Mouse (Mus musculus): ENCODE measurements at regions not wholly inside any gene's neighbourhood (a gene's known extent, or its start where the extent isn't known, plus 50 kb on each side); places are given as distances from the start of the nearest gene placed in this dataset.
A peak's percentile ranks its signal among the peaks of the same experiment; 100 is the strongest.

DNA sequence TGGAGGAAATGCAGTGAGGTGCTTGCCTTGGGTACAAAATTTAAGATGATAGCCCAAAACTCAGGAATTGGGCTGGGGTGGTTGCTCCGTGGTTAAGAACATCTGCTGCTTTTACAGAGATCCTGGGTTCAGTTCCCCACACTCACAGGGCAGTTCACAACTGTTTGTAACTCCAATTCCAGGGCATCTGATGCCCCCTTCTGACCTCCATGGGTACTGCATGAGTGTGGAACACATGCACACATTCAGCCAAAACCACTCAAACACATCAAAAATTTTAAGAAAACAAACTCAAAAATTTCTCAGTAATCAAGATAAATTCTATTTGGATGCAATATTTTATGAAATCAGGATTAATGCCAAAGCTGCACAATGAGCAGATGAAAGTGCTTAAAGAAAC, 157.8 kb upstream of the H2al1a start:
- 77% methylated on average over 1 of the region's 1 CpGs for WGBS
- peak in 1 of 2 experiments; percentile 3 for DNase-seq (ENCODE audit: low read depth in 1 of 2, low spot score in 2 of 2)
- no peak for TF ChIP-seq CTCF (IDR thresholded peaks at IDR 0.05; ENCODE audit: extremely low read depth, insufficient read depth, insufficient read length, insufficient replicate concordance)
- no peak for TF ChIP-seq POLR2A (IDR thresholded peaks at IDR 0.05; ENCODE audit: low read depth, low read length)
- Histone ChIP-seq H3K27ac (ENCODE audit: insufficient read depth, low read length) (no peak overlapping the region), H3K36me3 (ENCODE audit: control insufficient read depth, insufficient read depth, low read length) (no peaks in the 10 kb centered on the region), H3K27me3 (ENCODE audit: control insufficient read depth, insufficient read depth, low read length) (no peaks in the 10 kb centered on the region), H3K4me1 (ENCODE audit: control insufficient read depth, insufficient read depth, insufficient read length) (no peaks in the 10 kb centered on the region), H3K4me3 (ENCODE audit: extremely low read depth, insufficient read depth, insufficient read length) (no peak overlapping the region)

DNA sequence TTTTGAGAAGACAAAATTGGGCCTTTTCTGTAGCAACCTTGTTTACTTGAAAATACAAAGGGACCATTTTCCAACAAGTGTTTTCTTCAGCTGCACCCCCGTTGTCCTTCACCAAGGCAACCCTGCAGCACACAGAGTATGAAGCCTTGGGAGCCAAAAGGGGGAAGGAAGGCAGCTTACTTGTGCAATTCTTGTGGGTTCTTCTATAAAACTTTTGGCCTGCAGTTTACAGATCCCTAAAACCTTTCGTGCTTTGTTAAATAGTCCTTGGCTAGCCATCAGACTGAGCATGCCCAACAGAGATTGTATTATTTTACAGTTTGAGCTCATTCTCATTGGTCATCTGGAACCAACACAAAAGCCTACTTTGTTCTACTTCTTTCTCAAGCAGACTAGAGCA, 140.6 kb upstream of the H2al1a start:
- Histone ChIP-seq H3K27ac (ENCODE audit: insufficient read depth, low read length) (no peak overlapping the region), H3K4me1 (ENCODE audit: control insufficient read depth, insufficient read depth, insufficient read length) (no peaks in the 10 kb centered on the region), H3K4me3 (ENCODE audit: extremely low read depth, insufficient read depth, insufficient read length) (no peak overlapping the region), H3K36me3 (ENCODE audit: control insufficient read depth, insufficient read depth, low read length) (no peaks in the 10 kb centered on the region), H3K27me3 (ENCODE audit: control insufficient read depth, insufficient read depth, low read length) (no peaks in the 10 kb centered on the region)
- DNase-seq (ENCODE audit: low read depth in 1 of 2, low spot score in 2 of 2) = no peak
- WGBS = 39% methylated on average over 2 of the region's 2 CpGs
- TF ChIP-seq CTCF (IDR thresholded peaks at IDR 0.05; ENCODE audit: extremely low read depth, insufficient read depth, insufficient read length, insufficient replicate concordance) (no peak), POLR2A (IDR thresholded peaks at IDR 0.05; ENCODE audit: low read depth, low read length) (no peak)

DNA sequence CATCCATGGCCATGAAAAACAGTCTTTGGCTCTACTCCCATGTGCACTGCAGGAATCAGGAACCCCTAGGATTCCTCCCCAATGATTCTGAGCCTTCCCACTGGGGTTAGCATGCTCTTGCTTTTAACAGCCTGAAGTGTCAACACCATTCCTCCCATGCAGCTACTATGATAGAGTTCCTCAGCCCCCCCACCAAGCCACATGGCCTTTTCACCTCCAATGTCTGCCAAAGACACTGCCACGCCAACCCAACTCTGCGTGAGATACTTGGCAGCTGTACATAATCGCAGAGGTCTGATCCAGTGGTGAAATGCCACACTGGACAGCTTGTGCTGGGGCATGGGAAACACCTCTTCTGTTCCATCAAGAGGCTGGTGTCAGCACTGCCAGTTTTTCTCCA, 128.6 kb upstream of the H2al1a start:
- no peak for TF ChIP-seq CTCF (IDR thresholded peaks at IDR 0.05; ENCODE audit: extremely low read depth, insufficient read depth, insufficient read length, insufficient replicate concordance)
- no peak for TF ChIP-seq POLR2A (IDR thresholded peaks at IDR 0.05; ENCODE audit: low read depth, low read length)
- 87% methylated on average over 3 of the region's 3 CpGs for WGBS
- DNase-seq (ENCODE audit: low read depth in 1 of 2, low spot score in 2 of 2) = no peak
- Histone ChIP-seq H3K4me1 (ENCODE audit: control insufficient read depth, insufficient read depth, insufficient read length) (no peaks in the 10 kb centered on the region), H3K27me3 (ENCODE audit: control insufficient read depth, insufficient read depth, low read length) (no peaks in the 10 kb centered on the region), H3K27ac (ENCODE audit: insufficient read depth, low read length) (no peak overlapping the region), H3K36me3 (ENCODE audit: control insufficient read depth, insufficient read depth, low read length) (no peaks in the 10 kb centered on the region), H3K4me3 (ENCODE audit: extremely low read depth, insufficient read depth, insufficient read length) (no peak overlapping the region)

DNA sequence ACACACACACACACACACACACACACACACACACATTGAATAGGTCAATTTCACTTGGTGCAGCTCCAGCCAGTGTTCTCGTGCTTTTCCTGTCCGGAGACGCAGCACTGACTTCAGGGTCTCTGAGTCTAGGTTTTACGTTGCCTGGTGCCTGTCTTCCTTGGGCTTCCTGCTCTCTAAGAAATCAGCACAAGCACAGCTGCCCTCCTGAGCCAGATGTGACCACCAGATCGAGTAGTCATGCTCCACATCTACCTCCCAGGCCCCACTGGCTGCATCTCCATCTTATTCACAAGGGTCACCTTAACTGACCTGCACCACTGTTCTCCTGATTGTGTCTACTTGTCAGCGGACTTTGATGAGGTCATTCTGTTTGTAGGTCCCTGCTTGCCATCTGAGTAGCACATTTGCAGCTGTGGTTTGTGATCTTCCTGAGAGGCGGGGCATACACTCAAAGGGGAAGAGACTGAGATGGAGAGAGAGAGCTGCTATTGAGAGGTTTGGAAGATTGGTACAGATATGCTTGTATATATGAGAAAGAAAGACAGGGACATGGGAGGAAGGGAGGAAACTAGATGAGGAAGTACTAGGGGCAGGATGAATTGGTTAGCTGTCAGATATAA, 118.8 kb upstream of the H2al1a start:
- TF ChIP-seq POLR2A (IDR thresholded peaks at IDR 0.05; ENCODE audit: low read depth, low read length) (no peak), CTCF (IDR thresholded peaks at IDR 0.05; ENCODE audit: extremely low read depth, insufficient read depth, insufficient read length, insufficient replicate concordance) (no peak)
- Histone ChIP-seq H3K27me3 (ENCODE audit: control insufficient read depth, insufficient read depth, low read length) (no peaks in the 10 kb centered on the region), H3K36me3 (ENCODE audit: control insufficient read depth, insufficient read depth, low read length) (no peaks in the 10 kb centered on the region), H3K4me3 (ENCODE audit: extremely low read depth, insufficient read depth, insufficient read length) (no peak overlapping the region), H3K27ac (ENCODE audit: insufficient read depth, low read length) (no peak overlapping the region), H3K4me1 (ENCODE audit: control insufficient read depth, insufficient read depth, insufficient read length) (no peaks in the 10 kb centered on the region; the same call in 1 of the 2 replicates)
- WGBS = 39% methylated on average over 7 of the region's 7 CpGs
- no peak for DNase-seq (ENCODE audit: low read depth in 1 of 2, low spot score in 2 of 2)

DNA sequence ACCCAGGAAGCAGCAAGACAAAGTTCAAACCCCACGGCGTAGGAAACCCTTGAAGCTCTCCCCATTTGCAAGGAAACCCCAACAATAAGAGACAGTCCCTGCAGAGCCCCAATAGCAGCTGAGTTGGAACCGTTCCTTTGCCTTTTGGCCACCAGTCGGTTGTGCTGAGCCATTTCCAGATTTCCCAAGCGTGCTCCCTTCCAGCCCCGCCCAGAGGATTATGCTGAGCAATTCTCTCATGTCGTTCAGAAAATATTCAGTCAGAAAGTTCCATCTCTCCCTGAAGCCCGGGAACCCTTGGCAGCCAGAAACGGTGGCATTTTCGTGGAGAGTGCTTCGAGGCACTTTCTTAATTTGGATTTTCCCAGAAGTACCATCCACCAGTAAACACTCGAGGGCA, 117.2 kb upstream of the H2al1a start:
- no peaks in the 10 kb centered on the region; the same call in 1 of the 2 replicates for H3K4me1 ChIP-seq (ENCODE audit: control insufficient read depth, insufficient read depth, insufficient read length)
- WGBS = 74% methylated on average over 12 of the region's 12 CpGs
- H3K27me3 ChIP-seq (ENCODE audit: control insufficient read depth, insufficient read depth, low read length) = no peaks in the 10 kb centered on the region
- no peak overlapping the region for H3K4me3 ChIP-seq (ENCODE audit: extremely low read depth, insufficient read depth, insufficient read length)
- no peak for DNase-seq (ENCODE audit: low read depth in 1 of 2, low spot score in 2 of 2)
- H3K36me3 ChIP-seq (ENCODE audit: control insufficient read depth, insufficient read depth, low read length) = no peaks in the 10 kb centered on the region
- no peak overlapping the region for H3K27ac ChIP-seq (ENCODE audit: insufficient read depth, low read length)
- TF ChIP-seq POLR2A (IDR thresholded peaks at IDR 0.05; ENCODE audit: low read depth, low read length) = no peak
- no peak for TF ChIP-seq CTCF (IDR thresholded peaks at IDR 0.05; ENCODE audit: extremely low read depth, insufficient read depth, insufficient read length, insufficient replicate concordance)

DNA sequence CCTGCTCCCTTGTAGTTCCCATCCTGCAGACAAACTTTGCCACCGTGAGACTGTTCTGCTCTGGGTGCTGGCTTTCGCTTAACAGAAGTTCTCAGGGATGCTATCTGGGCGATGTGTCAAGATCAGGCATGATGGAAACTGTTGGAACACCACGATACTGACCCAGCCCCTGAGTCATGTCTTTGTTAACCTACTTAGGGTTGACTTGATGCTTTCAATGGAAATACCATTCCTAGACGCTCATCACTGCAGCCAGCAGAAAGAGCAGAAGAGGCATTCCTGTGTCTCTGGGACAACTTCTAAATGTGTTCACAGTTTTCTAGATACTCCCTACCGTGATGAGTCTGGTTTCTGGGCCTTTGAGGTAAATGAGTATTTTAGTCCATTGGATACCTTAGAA, 108.2 kb upstream of the H2al1a start:
- H3K36me3 ChIP-seq (ENCODE audit: control insufficient read depth, insufficient read depth, low read length) = no peaks in the 10 kb centered on the region
- no peaks in the 10 kb centered on the region for H3K27me3 ChIP-seq (ENCODE audit: control insufficient read depth, insufficient read depth, low read length)
- TF ChIP-seq POLR2A (IDR thresholded peaks at IDR 0.05; ENCODE audit: low read depth, low read length) (no peak), CTCF (IDR thresholded peaks at IDR 0.05; ENCODE audit: extremely low read depth, insufficient read depth, insufficient read length, insufficient replicate concordance) (no peak)
- WGBS = 86% methylated on average over 6 of the region's 6 CpGs
- H3K27ac ChIP-seq (ENCODE audit: insufficient read depth, low read length) = no peak overlapping the region
- H3K4me1 ChIP-seq (ENCODE audit: control insufficient read depth, insufficient read depth, insufficient read length) = no peaks in the 10 kb centered on the region
- no peak overlapping the region for H3K4me3 ChIP-seq (ENCODE audit: extremely low read depth, insufficient read depth, insufficient read length)
- DNase-seq (ENCODE audit: low read depth in 1 of 2, low spot score in 2 of 2) = no peak

DNA sequence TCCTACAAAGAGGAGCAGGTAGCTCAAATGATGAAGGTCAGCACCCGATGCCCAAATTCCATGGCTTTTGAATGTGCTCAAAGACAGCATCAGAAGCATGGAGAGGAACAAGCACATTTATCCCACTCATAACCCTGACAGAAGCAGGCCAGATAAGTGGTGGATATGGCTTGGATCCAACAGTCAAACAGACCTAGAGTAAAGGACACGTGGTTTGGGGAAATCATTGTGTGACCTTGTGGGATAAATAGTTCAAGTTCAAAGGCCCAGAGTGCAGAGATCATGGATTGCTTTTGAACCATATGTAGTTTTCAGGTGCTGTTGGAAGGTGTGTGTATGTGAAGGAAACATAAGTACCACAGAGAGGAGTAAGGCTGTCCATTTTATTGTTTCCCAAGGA, 94.9 kb upstream of the H2al1a start:
- no peak overlapping the region for H3K4me3 ChIP-seq (ENCODE audit: extremely low read depth, insufficient read depth, insufficient read length)
- H3K27ac ChIP-seq (ENCODE audit: insufficient read depth, low read length) = no peak overlapping the region
- H3K27me3 ChIP-seq (ENCODE audit: control insufficient read depth, insufficient read depth, low read length) = no peaks in the 10 kb centered on the region
- DNase-seq (ENCODE audit: low read depth in 1 of 2, low spot score in 2 of 2) = no peak
- H3K4me1 ChIP-seq (ENCODE audit: control insufficient read depth, insufficient read depth, insufficient read length) = no peaks in the 10 kb centered on the region
- no peaks in the 10 kb centered on the region for H3K36me3 ChIP-seq (ENCODE audit: control insufficient read depth, insufficient read depth, low read length)
- TF ChIP-seq POLR2A (IDR thresholded peaks at IDR 0.05; ENCODE audit: low read depth, low read length) (no peak), CTCF (IDR thresholded peaks at IDR 0.05; ENCODE audit: extremely low read depth, insufficient read depth, insufficient read length, insufficient replicate concordance) (no peak)
- WGBS = 73% methylated on average over 2 of the region's 2 CpGs

Data from spleen, adult 2 months (tissue).